Mouse (Mus musculus) testis, adult 2 months (tissue): ENCODE measurements around the gene Ezr.
"Not testable (repeated sequence)": the region's sequence is repeated elsewhere in the genome, so short reads cannot be mapped to it uniquely, and the experiment has no call there.

Experiments used
- CTCF ChIP-seq: fragments of 200-500 bp; IDR thresholded peaks from 2 replicates; pipeline ENCODE4 v1.5.1; 2012; ENCODE audit warnings: low read depth, mild to moderate bottlenecking, inconsistent platforms, low read length, moderate library complexity; ENCODE audit not compliant: control insufficient read depth, insufficient read depth, insufficient replicate concordance
- POLR2A ChIP-seq: fragments of 200-500 bp; IDR thresholded peaks from 2 replicates; pipeline ENCODE4 v1.6.1; 2012; ENCODE audit warnings: low read depth, mild to moderate bottlenecking, inconsistent platforms, low read length, moderate library complexity; ENCODE audit not compliant: control insufficient read depth

GRCm38 (mm10) chr17:6697224-6697775 lies 85.3 kb downstream of the Ezr start:
- TF ChIP-seq CTCF = peak; percentile 35; the same call in 1 of the 2 replicates
- TF ChIP-seq POLR2A = not testable (repeated sequence)
